Mouse (Mus musculus): ENCODE results near the gene Caln1.
A peak's percentile ranks its signal among the peaks of the same experiment; 100 is the strongest.

The Caln1 gene

GRCm38 (mm10) chr5:130699476-130699875 is 330.2 kb downstream of the Caln1 start:
- no peak for DNase-seq (ENCODE audit: low spot score)

GRCm38 (mm10) chr5:130701777-130702176 is 332.5 kb downstream of the Caln1 start:
- DNase-seq (ENCODE audit: low spot score) = no peak

GRCm38 (mm10) chr5:130702361-130702760 is 333.1 kb downstream of the Caln1 start:
- no peak for DNase-seq (ENCODE audit: low spot score)

- no peak for DNase-seq (ENCODE audit: low spot score)
These were observed 335.6 kb downstream of the Caln1 start for GRCm38 (mm10) chr5:130704866-130705265.

- DNase-seq (ENCODE audit: low spot score) = no peak
These were observed 337.1 kb downstream of the Caln1 start for GRCm38 (mm10) chr5:130706202-130706855.

- DNase-seq (ENCODE audit: low spot score) = no peak
These were observed 338.5 kb downstream of the Caln1 start for GRCm38 (mm10) chr5:130707755-130708154.

- no peak for DNase-seq (ENCODE audit: low spot score)
These were observed 339.4 kb downstream of the Caln1 start for GRCm38 (mm10) chr5:130708616-130709015.

GRCm38 (mm10) chr5:130711643-130712042 is 342.4 kb downstream of the Caln1 start:
- DNase-seq (ENCODE audit: low spot score) = no peak

- no peak for DNase-seq (ENCODE audit: low spot score)
These were observed 343.0 kb downstream of the Caln1 start for GRCm38 (mm10) chr5:130712281-130712680.

GRCm38 (mm10) chr5:130715181-130715580 is 345.9 kb downstream of the Caln1 start:
- DNase-seq (ENCODE audit: low spot score) = no peak

- no peak for DNase-seq (ENCODE audit: low spot score)
These were observed 349.1 kb downstream of the Caln1 start for GRCm38 (mm10) chr5:130718385-130718784.

- no peak for DNase-seq (ENCODE audit: low spot score)
These were observed 372.9 kb downstream of the Caln1 start for GRCm38 (mm10) chr5:130742171-130742570.

GRCm38 (mm10) chr5:130757517-130757916 is 388.3 kb downstream of the Caln1 start:
- DNase-seq (ENCODE audit: low spot score) = no peak

- peak; percentile 13 for DNase-seq (ENCODE audit: low spot score)
These were observed 396.5 kb downstream of the Caln1 start for GRCm38 (mm10) chr5:130765784-130766183.

GRCm38 (mm10) chr5:130771061-130771741 is 401.9 kb downstream of the Caln1 start:
- no peak for DNase-seq (ENCODE audit: low spot score)

- no peak for DNase-seq (ENCODE audit: low spot score)
These were observed 403.2 kb downstream of the Caln1 start for GRCm38 (mm10) chr5:130772491-130772890.

GRCm38 (mm10) chr5:130774946-130775345 is 405.7 kb downstream of the Caln1 start:
- DNase-seq (ENCODE audit: low spot score) = no peak

GRCm38 (mm10) chr5:130792755-130793452 is 423.6 kb downstream of the Caln1 start:
- peak; percentile 53 for DNase-seq (ENCODE audit: low spot score)

- no peak for DNase-seq (ENCODE audit: low spot score)
These were observed 428.5 kb downstream of the Caln1 start for GRCm38 (mm10) chr5:130797713-130798112.

- DNase-seq (ENCODE audit: low spot score) = no peak
These were observed 441.1 kb downstream of the Caln1 start for GRCm38 (mm10) chr5:130810314-130810713.

- no peak for DNase-seq (ENCODE audit: low spot score)
These were observed 441.6 kb downstream of the Caln1 start for GRCm38 (mm10) chr5:130810846-130811245.

- no peak for DNase-seq (ENCODE audit: low spot score)
These were observed 442.0 kb downstream of the Caln1 start for GRCm38 (mm10) chr5:130811266-130811665.

- no peak for DNase-seq (ENCODE audit: low spot score)
These were observed 442.7 kb downstream of the Caln1 start for GRCm38 (mm10) chr5:130811966-130812365.

Measured in layer of hippocampus, adult 9-10 months (tissue).